Mouse (Mus musculus) liver, adult 2 months (tissue): Measurements from ENCODE around the gene Arl4a. TPM values are rescaled to one million over a fixed set of nuclear protein-coding genes. Genes with fewer than 3 reads are reported as not detected.

ENCODE experiments used
- DNase-seq: peaks from one replicate; pipeline ENCODE4 v3.0.0-alpha.2; 2011; ENCODE audit warnings: low read depth, low spot score; ENCODE audit errors: extremely low read depth
- H3K27ac ChIP-seq: fragments of 200-500 bp; replicated peaks from 2 replicates; pipeline ENCODE4 v1.5.1; 2012; ENCODE audit warnings: low read depth, mild to moderate bottlenecking, control low read depth, inconsistent platforms, low read length; ENCODE audit not compliant: insufficient read depth
- H3K27me3 ChIP-seq: fragments of 200-500 bp; 2 replicates; pipeline ENCODE4 v1.6.1; 2012; ENCODE audit warnings: mild to moderate bottlenecking, moderate library complexity, low read length, inconsistent platforms; ENCODE audit not compliant: control insufficient read depth, insufficient read depth
- H3K36me3 ChIP-seq: fragments of 200-500 bp; 2 replicates; pipeline ENCODE4 v1.6.1; 2012; ENCODE audit warnings: low read length, inconsistent platforms; ENCODE audit not compliant: control insufficient read depth, insufficient read depth
- H3K4me1 ChIP-seq: fragments of 200-500 bp; 2 replicates; pipeline ENCODE4 v1.6.1; 2011; ENCODE audit warnings: low read length; ENCODE audit not compliant: control insufficient read depth, insufficient read depth
- H3K4me3 ChIP-seq: fragments of 200-500 bp; 2 replicates; pipeline ENCODE4 v1.5.1; 2011; ENCODE audit warnings: low read depth, mild to moderate bottlenecking, control low read depth, low read length, moderate library complexity; ENCODE audit not compliant: insufficient read depth
- H3K79me2 ChIP-seq: fragments of 200-500 bp; 2 replicates; pipeline ENCODE4 v1.6.1; 2012; ENCODE audit warnings: inconsistent platforms, mild to moderate bottlenecking, low read length, moderate library complexity; ENCODE audit not compliant: control insufficient read depth, insufficient read depth
- H3K9ac ChIP-seq: fragments of 200-500 bp; 2 replicates; pipeline ENCODE4 v1.6.1; 2012; ENCODE audit warnings: low read depth, mild to moderate bottlenecking, control low read depth, inconsistent platforms, low read length
- CTCF ChIP-seq: fragments of 200-500 bp; IDR thresholded peaks from 2 replicates; pipeline ENCODE4 v1.5.1; 2011; ENCODE audit warnings: low read depth, low read length, control low read depth
- POLR2A ChIP-seq: fragments of 200-500 bp; IDR thresholded peaks from 2 replicates; pipeline ENCODE4 v1.6.1; 2011; ENCODE audit warnings: low read length, control low read depth; ENCODE audit not compliant: insufficient read depth; ENCODE audit errors: extremely low read depth
- WGBS: fragments of 180-500 bp; shearing (Covaris S2); methylation state at CpG from one replicate; pipeline ENCODE4 v1.1.7; 2018; 5-methylcytosine and 5-hydroxymethylcytosine counted together
- polyA plus RNA-seq: library from polyadenylated mRNA; depleted of rRNA; stranded (reverse); fragments of >200 nt; gene quantifications from 2 replicates; pipeline ENCODE4 v1.2.3, GENCODE M21; 2012
- total RNA-seq: library from RNA; depleted of rRNA; stranded (reverse); fragments of >200 nt; gene quantifications from 2 replicates; pipeline ENCODE4 v1.2.3, GENCODE M21; 2014

Arl4a gene
- total and polyA plus RNA-seq, 2 experiments, result 7.3 to 12.4 TPM

DNA sequence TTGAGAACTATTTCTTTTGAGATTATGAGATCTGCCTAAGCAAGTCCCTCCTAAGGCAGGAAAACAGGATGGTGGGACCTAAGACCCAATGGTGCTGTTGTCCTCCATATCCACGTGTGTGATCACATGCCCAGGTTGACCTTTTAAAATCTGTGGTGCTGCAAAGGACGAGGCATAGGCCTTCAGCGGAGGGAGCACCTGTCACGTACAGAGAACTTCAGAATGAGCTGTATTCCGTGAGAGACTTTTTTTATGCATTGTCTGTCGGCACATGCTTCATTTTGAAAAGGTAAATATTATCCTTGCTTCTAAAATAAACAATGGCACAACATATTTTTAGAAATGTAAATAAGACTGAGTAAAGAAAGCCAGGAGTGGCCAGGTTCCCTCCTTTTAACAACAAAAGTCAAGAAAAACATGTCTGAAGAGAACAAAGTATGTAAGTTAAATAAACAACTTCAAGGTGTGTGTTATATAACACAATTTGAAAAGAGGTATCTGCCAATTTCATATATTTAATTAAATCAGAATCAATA is 45.0 kb downstream of the Arl4a start:
- H3K27me3 ChIP-seq, result no peaks in the 10 kb centered on the region
- H3K9ac ChIP-seq, result no peak overlapping the region
- H3K4me3 ChIP-seq, result no peak overlapping the region
- no peaks in the 10 kb centered on the region for H3K79me2 ChIP-seq
- peaks cover 4% of the 10 kb centered on the region; the same call in 1 of the 2 replicates for H3K4me1 ChIP-seq
- no peaks in the 10 kb centered on the region for H3K36me3 ChIP-seq
- TF ChIP-seq POLR2A (no peak), CTCF (no peak)
- peak; percentile 65 for DNase-seq
- WGBS, result 29% methylated on average over 6 of the region's 6 CpGs
- no peak overlapping the region for H3K27ac ChIP-seq

DNA sequence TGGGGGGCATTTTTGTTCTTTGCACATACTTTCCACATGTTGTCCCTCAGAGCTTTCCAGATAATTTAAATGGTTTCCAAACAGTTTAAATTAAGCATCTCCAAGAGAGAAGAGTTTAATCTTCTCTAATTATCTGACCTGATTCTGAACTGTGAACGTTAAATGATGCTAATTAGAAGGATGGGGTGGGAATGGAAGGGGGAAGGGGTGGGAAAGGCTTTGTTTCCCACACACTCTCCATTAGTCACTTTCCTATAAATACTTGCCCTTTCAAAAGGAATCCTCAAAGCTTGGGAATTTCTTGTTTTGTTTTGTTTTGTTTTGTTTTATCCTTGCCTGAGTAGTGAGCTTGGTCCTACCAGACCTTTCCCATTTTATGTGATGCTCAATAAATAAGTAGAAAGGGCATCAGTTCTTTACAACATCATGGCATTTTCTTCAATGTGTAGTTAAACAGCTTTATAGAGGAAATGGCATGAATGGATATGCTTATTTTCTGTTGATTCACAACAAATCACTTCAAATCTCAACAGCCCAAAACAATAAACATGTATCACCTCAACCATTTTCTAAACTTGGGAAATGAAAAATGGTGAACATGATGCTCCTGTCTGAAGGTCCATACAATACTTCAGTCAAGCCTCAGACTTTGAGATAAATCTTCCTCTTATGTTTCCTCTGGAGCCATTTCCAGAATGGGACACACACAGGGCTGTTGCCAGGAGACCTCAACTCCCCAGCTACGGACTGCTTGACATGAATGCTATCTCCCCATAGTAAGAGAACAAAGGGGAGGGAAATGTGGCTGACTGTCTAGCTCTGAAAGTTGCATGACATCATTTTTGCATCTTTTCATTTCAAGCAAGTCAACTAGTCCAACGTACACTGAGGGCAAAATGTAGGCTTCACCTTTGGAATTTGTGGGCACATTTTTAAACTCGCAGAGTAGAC is 46.7 kb downstream of the Arl4a start:
- Histone ChIP-seq H3K27ac (no peak overlapping the region), H3K36me3 (no peaks in the 10 kb centered on the region), H3K79me2 (no peaks in the 10 kb centered on the region), H3K9ac (no peak overlapping the region), H3K4me1 (peaks cover 4% of the 10 kb centered on the region; the same call in 1 of the 2 replicates), H3K27me3 (no peaks in the 10 kb centered on the region), H3K4me3 (no peak overlapping the region)
- TF ChIP-seq POLR2A (no peak), CTCF (no peak)
- DNase-seq, result no peak
- 77% methylated on average over 4 of the region's 4 CpGs for WGBS

DNA sequence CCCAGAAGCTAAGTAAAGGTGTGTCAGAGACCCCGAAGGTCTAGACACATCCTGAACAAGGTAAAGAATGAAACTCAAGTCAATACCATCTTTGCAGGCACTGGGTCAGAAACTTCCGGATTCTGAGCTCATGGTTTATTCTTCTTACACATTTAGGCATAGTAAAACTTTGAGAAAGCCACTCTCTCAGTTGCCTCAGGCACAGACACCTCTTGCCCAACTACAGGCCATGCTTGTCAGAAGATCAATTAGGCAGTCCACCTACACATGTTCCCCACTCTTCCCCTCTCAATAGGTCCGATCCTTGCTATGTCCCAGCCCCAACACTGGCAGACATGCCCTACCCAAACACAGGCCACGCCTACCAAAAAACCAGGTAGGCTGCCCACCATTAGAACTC is 48.7 kb downstream of the Arl4a start:
- Histone ChIP-seq H3K9ac (no peak overlapping the region), H3K79me2 (no peaks in the 10 kb centered on the region), H3K4me1 (peaks cover 4% of the 10 kb centered on the region; the same call in 1 of the 2 replicates), H3K4me3 (no peak overlapping the region), H3K27me3 (no peaks in the 10 kb centered on the region), H3K27ac (no peak overlapping the region), H3K36me3 (no peaks in the 10 kb centered on the region)
- no peak for DNase-seq
- TF ChIP-seq CTCF (no peak), POLR2A (no peak)
- 87% methylated on average over 4 of the region's 4 CpGs for WGBS

DNA sequence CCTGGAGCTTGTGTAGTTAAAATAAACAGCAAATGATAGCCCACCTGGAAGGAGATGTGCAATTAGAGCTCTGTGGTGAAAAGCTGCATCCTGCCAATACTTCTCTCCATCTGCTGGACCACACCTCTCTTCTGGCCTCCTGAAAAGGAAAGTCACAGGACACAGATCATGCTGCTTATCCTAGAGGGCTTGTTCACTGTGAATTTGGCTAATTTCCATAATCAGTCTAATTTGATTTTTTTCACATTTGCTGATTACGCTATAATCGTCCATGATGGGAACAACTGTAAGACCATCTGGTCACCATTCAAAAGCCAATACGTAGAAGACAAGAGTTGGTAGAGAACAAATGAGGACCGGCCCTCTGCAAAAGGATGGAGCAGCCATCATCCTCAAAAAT is 50.6 kb downstream of the Arl4a start:
- Histone ChIP-seq H3K36me3 (no peaks in the 10 kb centered on the region), H3K4me3 (no peak overlapping the region), H3K9ac (no peak overlapping the region), H3K27me3 (no peaks in the 10 kb centered on the region), H3K27ac (no peak overlapping the region), H3K79me2 (no peaks in the 10 kb centered on the region), H3K4me1 (no peaks in the 10 kb centered on the region)
- no peak for DNase-seq
- TF ChIP-seq CTCF, result no peak
- TF ChIP-seq POLR2A, result no peak
- WGBS, result 97% methylated on average over 4 of the region's 4 CpGs

DNA sequence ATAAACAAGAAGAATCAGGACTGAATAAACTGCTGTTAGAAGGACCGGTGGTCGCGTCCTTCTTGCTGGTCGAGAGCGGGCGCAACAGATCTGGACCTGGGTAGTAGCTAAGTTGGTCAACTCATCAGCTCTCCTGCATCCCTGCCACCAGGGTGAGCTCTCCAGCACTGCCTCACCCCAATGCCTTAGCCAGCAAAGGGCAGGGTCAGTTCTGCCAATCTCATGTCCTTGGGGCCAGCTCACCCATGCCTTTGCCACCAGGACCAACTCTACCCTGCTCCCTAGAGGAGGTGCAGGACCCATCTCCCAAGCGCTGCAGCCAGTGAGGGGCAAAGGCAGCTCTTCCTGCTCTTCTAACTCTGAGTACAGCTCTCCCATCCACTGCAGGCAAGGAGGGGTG is 52.2 kb downstream of the Arl4a start:
- Histone ChIP-seq H3K79me2 (no peaks in the 10 kb centered on the region), H3K27me3 (no peaks in the 10 kb centered on the region), H3K4me3 (no peak overlapping the region), H3K9ac (no peak overlapping the region), H3K27ac (no peak overlapping the region), H3K4me1 (no peaks in the 10 kb centered on the region), H3K36me3 (no peaks in the 10 kb centered on the region)
- peak; percentile 38 for DNase-seq
- TF ChIP-seq CTCF (peak; percentile 38; the same call in 1 of the 2 replicates), POLR2A (no peak)
- WGBS, result 91% methylated on average over 7 of the region's 7 CpGs

DNA sequence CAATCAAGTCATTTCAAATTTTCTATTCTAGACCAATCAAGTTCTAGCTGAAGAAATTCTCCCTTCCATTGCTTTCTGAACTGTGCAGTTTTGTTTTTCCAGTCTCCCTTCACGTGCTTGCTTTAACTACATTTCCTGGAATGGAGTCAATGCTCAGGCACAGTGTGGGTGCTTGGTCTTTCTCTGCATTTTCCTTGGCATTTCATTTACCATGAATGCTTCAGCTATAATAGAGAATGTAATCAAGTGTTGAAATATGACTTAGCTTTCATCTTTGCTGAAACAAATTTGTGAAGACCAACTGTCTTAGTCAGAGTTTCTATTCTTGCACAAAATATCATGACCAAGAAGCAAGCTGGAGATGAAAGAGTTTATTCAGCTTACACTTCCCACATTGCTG is 58.0 kb downstream of the Arl4a start:
- no peak for DNase-seq
- WGBS, result 91% methylated on average over 1 of the region's 1 CpGs
- no peaks in the 10 kb centered on the region for H3K27me3 ChIP-seq

More for the DNA sequence above, 58.0 kb downstream of the Arl4a start:
- H3K36me3 ChIP-seq, result no peaks in the 10 kb centered on the region
- no peak overlapping the region for H3K27ac ChIP-seq
- H3K9ac ChIP-seq, result no peak overlapping the region
- no peaks in the 10 kb centered on the region for H3K4me1 ChIP-seq
- no peak for TF ChIP-seq POLR2A
- no peak for TF ChIP-seq CTCF
- H3K4me3 ChIP-seq, result no peak overlapping the region
- no peaks in the 10 kb centered on the region for H3K79me2 ChIP-seq
